Mouse (Mus musculus) embryonic fibroblast, embryonic 13.5 days (primary cell): ENCODE data around the gene Jund. TPM values are rescaled to one million over a fixed set of nuclear protein-coding genes. Genes with fewer than 3 reads are reported as not detected.

Experiments used
- H3K27ac ChIP-seq: 2 replicates; pipeline ENCODE4 v1.5.1; 2012; ENCODE audit warnings: low read length, control low read depth, inconsistent platforms; ENCODE audit not compliant: insufficient read depth
- H3K4me1 ChIP-seq: 2 replicates; pipeline ENCODE4 v1.6.1; 2011; ENCODE audit warnings: low read length; ENCODE audit not compliant: control insufficient read depth, insufficient read depth
- H3K4me3 ChIP-seq: 2 replicates; pipeline ENCODE4 v1.5.1; 2011; ENCODE audit warnings: mild to moderate bottlenecking, control low read depth, low read length; ENCODE audit not compliant: insufficient read depth
- CTCF ChIP-seq: IDR thresholded peaks from 2 replicates; pipeline ENCODE4 v1.5.1; 2011; ENCODE audit warnings: mild to moderate bottlenecking, control low read depth, low read length, moderate library complexity, borderline replicate concordance; ENCODE audit not compliant: insufficient read depth
- POLR2A ChIP-seq: IDR thresholded peaks from 2 replicates; pipeline ENCODE4 v1.6.1; 2011; ENCODE audit warnings: low read depth, mild to moderate bottlenecking, control low read depth, low read length, moderate library complexity
- polyA plus RNA-seq: library from polyadenylated mRNA; stranded (reverse); fragments of >200 nt; gene quantifications from 2 replicates; pipeline ENCODE4 v1.2.4, GENCODE M21; 2011; ENCODE audit warnings: low read depth; ENCODE audit not compliant: missing spikeins, insufficient read length

Jund gene
- polyA plus RNA-seq, 1 experiment: 82.2 TPM

- Histone ChIP-seq H3K4me1 (0 out of 2 replicates have a peak, but pooled peaks cover 2% of the 10 kb centered on the region), H3K27ac (peak overlapping the region; percentile 37; the same call in 1 of the 2 replicates), H3K4me3 (peak overlapping the region; percentile 73)
- TF ChIP-seq CTCF: no peak
- TF ChIP-seq POLR2A: no peak
Observed at GRCm38 (mm10) chr8:70658897-70659603, 39.7 kb upstream of the Jund start.

- Histone ChIP-seq H3K27ac (0 out of 2 replicates have a peak overlapping the region, but pooled peaks have one; percentile 4), H3K4me3 (peak overlapping the region; percentile 73), H3K4me1 (0 out of 2 replicates have a peak, but pooled peaks cover 2% of the 10 kb centered on the region)
- TF ChIP-seq POLR2A: peak; percentile 94
- TF ChIP-seq CTCF: no peak
Observed at GRCm38 (mm10) chr8:70659604-70660272, 39.0 kb upstream of the Jund start.

GRCm38 (mm10) chr8:70660273-70660725, 38.5 kb upstream of the Jund start, which contains the start of gene Pgpep1:
Gene Pgpep1 (minus strand): TSS chr8:70660388.
- 0 out of 2 replicates have a peak within 1 kb of the TSS, but pooled peaks have one; percentile 4 for H3K27ac ChIP-seq
- H3K4me3 ChIP-seq: peak within 1 kb of the TSS; percentile 73
- H3K4me1 ChIP-seq: 0 out of 2 replicates have a peak, but pooled peaks cover 2% of the 10 kb centered on the region
- TF ChIP-seq CTCF: no peak
- TF ChIP-seq POLR2A: no peak

GRCm38 (mm10) chr8:70663691-70664090, 35.1 kb upstream of the Jund start:
- Histone ChIP-seq H3K27ac (no peak overlapping the region), H3K4me1 (no peaks in the 10 kb centered on the region), H3K4me3 (no peak overlapping the region)
- TF ChIP-seq CTCF: no peak
- TF ChIP-seq POLR2A: no peak

GRCm38 (mm10) chr8:70664631-70665030, 34.1 kb upstream of the Jund start:
- TF ChIP-seq CTCF: no peak
- TF ChIP-seq POLR2A: no peak
- Histone ChIP-seq H3K4me1 (no peaks in the 10 kb centered on the region), H3K27ac (no peak overlapping the region), H3K4me3 (no peak overlapping the region)

GRCm38 (mm10) chr8:70665599-70665998, 33.1 kb upstream of the Jund start:
- Histone ChIP-seq H3K27ac (no peak overlapping the region), H3K4me3 (no peak overlapping the region), H3K4me1 (no peaks in the 10 kb centered on the region)
- TF ChIP-seq CTCF (no peak), POLR2A (no peak)

- H3K4me1 ChIP-seq: no peaks in the 10 kb centered on the region
- H3K4me3 ChIP-seq: no peak overlapping the region
- H3K27ac ChIP-seq: no peak overlapping the region
- no peak for TF ChIP-seq POLR2A
- TF ChIP-seq CTCF: no peak
Observed at GRCm38 (mm10) chr8:70667071-70667470, 31.7 kb upstream of the Jund start.

GRCm38 (mm10) chr8:70671615-70672324, 27.0 kb upstream of the Jund start:
- no peak for TF ChIP-seq CTCF
- TF ChIP-seq POLR2A: no peak
- Histone ChIP-seq H3K4me3 (no peak overlapping the region), H3K27ac (no peak overlapping the region), H3K4me1 (0 out of 2 replicates have a peak, but pooled peaks cover 7% of the 10 kb centered on the region)

- H3K4me1 ChIP-seq: 0 out of 2 replicates have a peak, but pooled peaks cover 7% of the 10 kb centered on the region
- H3K27ac ChIP-seq: peak overlapping the region; percentile 30; the same call in 1 of the 2 replicates
- TF ChIP-seq POLR2A (peak; percentile 43; the same call in 1 of the 2 replicates), CTCF (no peak; the same call in 1 of the 2 replicates)
- H3K4me3 ChIP-seq: peak overlapping the region; percentile 29
Observed at GRCm38 (mm10) chr8:70672325-70673078, 26.2 kb upstream of the Jund start.
